Mouse (Mus musculus) neural tube, embryonic 14.5 days (tissue): ENCODE data around the gene Ifi47. TPM values are rescaled to one million over a fixed set of nuclear protein-coding genes. Genes with fewer than 3 reads are reported as not detected.

ENCODE experiments used
- ATAC-seq: fragments of 200-750 bp; cut with Nextera tagmentation; 2 replicates; pipeline ENCODE4 v1.8.0; 2017; ENCODE audit warnings: low read depth, mild to moderate bottlenecking, moderate TSS enrichment, moderate library complexity
- H3K27ac ChIP-seq: fragments of 300-500 bp; sonication (generic); 2 replicates; pipeline ENCODE4 v1.5.1; 2014; ENCODE audit warnings: low read depth, mild to moderate bottlenecking, control low read depth, low read length, moderate library complexity, mixed read lengths
- H3K27me3 ChIP-seq: fragments of 300-500 bp; sonication (generic); 2 replicates; pipeline ENCODE4 v1.6.1; 2014; ENCODE audit warnings: low read length; ENCODE audit not compliant: control insufficient read depth, insufficient read depth
- H3K36me3 ChIP-seq: fragments of 300-500 bp; sonication (generic); 2 replicates; pipeline ENCODE4 v1.6.1; 2014; ENCODE audit warnings: low read length, mixed read lengths; ENCODE audit not compliant: control insufficient read depth, insufficient read depth
- H3K4me1 ChIP-seq: fragments of 300-500 bp; sonication (generic); 2 replicates; pipeline ENCODE4 v1.6.1; 2014; ENCODE audit warnings: low read length; ENCODE audit not compliant: control insufficient read depth, insufficient read depth
- H3K4me2 ChIP-seq: fragments of 300-500 bp; sonication (generic); 2 replicates; pipeline ENCODE4 v1.6.1; 2014; ENCODE audit warnings: mild to moderate bottlenecking, low read depth, low read length, control low read depth
- H3K4me3 ChIP-seq: fragments of 300-500 bp; sonication (generic); 2 replicates; pipeline ENCODE4 v1.5.1; 2014; ENCODE audit warnings: low read depth, low read length, control low read depth, mixed read lengths
- H3K9ac ChIP-seq: fragments of 300-500 bp; sonication (generic); replicated peaks from 2 replicates; pipeline ENCODE4 v1.6.1; 2014; ENCODE audit warnings: low read depth, mild to moderate bottlenecking, control low read depth, low read length, mixed read lengths
- H3K9me3 ChIP-seq: fragments of 300-500 bp; sonication (generic); 2 replicates; pipeline ENCODE4 v1.6.1; 2016; ENCODE audit warnings: low read length; ENCODE audit not compliant: control insufficient read depth
- WGBS: fragments of 180-500 bp; shearing (Covaris S2); extraction: QIAGEN DNeasy Blood & Tissue Kit; methylation state at CpG from one replicate; pipeline ENCODE4 v1.1.7; 2014; 5-methylcytosine and 5-hydroxymethylcytosine counted together
- polyA plus RNA-seq: library from polyadenylated mRNA; unstranded; fragments of >200 nt; fragmentation: Nextera tagmentation; extraction: Ambion mirVana; gene quantifications from 2 replicates; pipeline ENCODE4 v1.2.1, GENCODE M21; 2014

Gene Ifi47
- polyA plus RNA-seq, 1 experiment from 2014 or later, result not detected

GRCm38 (mm10) chr11:49093861-49094660, 17.7 kb downstream of the Ifi47 start:
- no peaks in the 10 kb centered on the region for H3K36me3 ChIP-seq
- no peak overlapping the region for H3K9ac ChIP-seq

GRCm38 (mm10) chr11:49095367-49095766, 19.0 kb downstream of the Ifi47 start:
- no peak overlapping the region for H3K4me3 ChIP-seq
- WGBS, result 89% methylated on average over 4 of the region's 4 CpGs
- no peaks in the 10 kb centered on the region for H3K36me3 ChIP-seq
- H3K27ac ChIP-seq, result no peak overlapping the region
- H3K9ac ChIP-seq, result no peak overlapping the region
- no peak for ATAC-seq
- no peaks in the 10 kb centered on the region for H3K4me1 ChIP-seq
- no peaks in the 10 kb centered on the region for H3K9me3 ChIP-seq
- no peak overlapping the region for H3K4me2 ChIP-seq
- no peaks in the 10 kb centered on the region for H3K27me3 ChIP-seq

More at GRCm38 (mm10) chr11:49093861-49094660, 17.7 kb downstream of the Ifi47 start:
- no peaks in the 10 kb centered on the region for H3K9me3 ChIP-seq
- 87% methylated on average over 6 of the region's 6 CpGs for WGBS
- no peak overlapping the region for H3K27ac ChIP-seq
- no peak overlapping the region for H3K4me3 ChIP-seq
- H3K4me1 ChIP-seq, result no peaks in the 10 kb centered on the region
- H3K27me3 ChIP-seq, result no peaks in the 10 kb centered on the region
- no peak overlapping the region for H3K4me2 ChIP-seq
- ATAC-seq, result no peak

- ATAC-seq, result no peak
- H3K27ac ChIP-seq, result no peak overlapping the region
- no peaks in the 10 kb centered on the region for H3K27me3 ChIP-seq
- WGBS, result 90% methylated on average over 3 of the region's 3 CpGs
- H3K36me3 ChIP-seq, result no peaks in the 10 kb centered on the region
- no peak overlapping the region for H3K4me2 ChIP-seq
- H3K4me3 ChIP-seq, result no peak overlapping the region
- no peak overlapping the region for H3K9ac ChIP-seq
- H3K9me3 ChIP-seq, result no peaks in the 10 kb centered on the region
- H3K4me1 ChIP-seq, result no peaks in the 10 kb centered on the region
These were observed 24.0 kb downstream of the Ifi47 start for GRCm38 (mm10) chr11:49100409-49100808.

GRCm38 (mm10) chr11:49101500-49101899, 25.1 kb downstream of the Ifi47 start:
- Histone ChIP-seq H3K9me3 (no peaks in the 10 kb centered on the region), H3K27ac (no peak overlapping the region), H3K4me3 (no peak overlapping the region), H3K36me3 (no peaks in the 10 kb centered on the region), H3K27me3 (no peaks in the 10 kb centered on the region), H3K4me1 (no peaks in the 10 kb centered on the region), H3K4me2 (no peak overlapping the region), H3K9ac (no peak overlapping the region)
- 64% methylated on average over 5 of the region's 5 CpGs for WGBS
- ATAC-seq, result no peak

GRCm38 (mm10) chr11:49103047-49103693, 26.8 kb downstream of the Ifi47 start:
- no peak overlapping the region for H3K4me2 ChIP-seq
- ATAC-seq, result peak; percentile 88

GRCm38 (mm10) chr11:49105752-49106151, 29.4 kb downstream of the Ifi47 start:
- Histone ChIP-seq H3K27ac (no peak overlapping the region), H3K27me3 (no peaks in the 10 kb centered on the region), H3K4me1 (no peaks in the 10 kb centered on the region), H3K9me3 (no peaks in the 10 kb centered on the region), H3K9ac (no peak overlapping the region), H3K36me3 (no peaks in the 10 kb centered on the region), H3K4me3 (no peak overlapping the region), H3K4me2 (no peak overlapping the region)
- 63% methylated on average over 1 of the region's 1 CpGs for WGBS
- no peak for ATAC-seq

More at GRCm38 (mm10) chr11:49103047-49103693, 26.8 kb downstream of the Ifi47 start:
- H3K27me3 ChIP-seq, result no peaks in the 10 kb centered on the region
- no peaks in the 10 kb centered on the region for H3K9me3 ChIP-seq
- no peak overlapping the region for H3K9ac ChIP-seq
- H3K4me1 ChIP-seq, result no peaks in the 10 kb centered on the region
- no peak overlapping the region for H3K27ac ChIP-seq
- no peaks in the 10 kb centered on the region for H3K36me3 ChIP-seq
- no peak overlapping the region for H3K4me3 ChIP-seq
- 23% methylated on average over 8 of the region's 8 CpGs for WGBS

- Histone ChIP-seq H3K4me3 (no peak overlapping the region), H3K9ac (no peak overlapping the region), H3K36me3 (no peaks in the 10 kb centered on the region), H3K4me2 (no peak overlapping the region), H3K9me3 (no peaks in the 10 kb centered on the region), H3K4me1 (no peaks in the 10 kb centered on the region), H3K27me3 (no peaks in the 10 kb centered on the region), H3K27ac (no peak overlapping the region)
- no peak for ATAC-seq
- WGBS, result 74% methylated on average over 10 of the region's 10 CpGs
These were observed 31.5 kb downstream of the Ifi47 start for GRCm38 (mm10) chr11:49107650-49108537.

- H3K9me3 ChIP-seq, result no peaks in the 10 kb centered on the region
- ATAC-seq, result no peak
- 36% methylated on average over 1 of the region's 1 CpGs for WGBS
- no peak overlapping the region for H3K27ac ChIP-seq
- H3K36me3 ChIP-seq, result no peaks in the 10 kb centered on the region
- no peaks in the 10 kb centered on the region for H3K27me3 ChIP-seq
- no peak overlapping the region for H3K9ac ChIP-seq
- H3K4me2 ChIP-seq, result no peak overlapping the region
- H3K4me3 ChIP-seq, result no peak overlapping the region
- no peaks in the 10 kb centered on the region for H3K4me1 ChIP-seq
These were observed 32.4 kb downstream of the Ifi47 start for GRCm38 (mm10) chr11:49108833-49109232.
